Mouse (Mus musculus): Measurements from ENCODE around the gene Galk2. TPM values are rescaled to one million over a fixed set of nuclear protein-coding genes. Genes with fewer than 3 reads are reported as not detected.

The Galk2 gene
- total and polyA plus RNA-seq, 3 experiments, result 0.08 to 0.29 TPM; not detected in 1

GRCm38 (mm10) chr2:126006742-126007141 is 147.8 kb downstream of the Galk2 start:
- peak; percentile 20 for DNase-seq (ENCODE audit: low read depth, low spot score)

GRCm38 (mm10) chr2:126014989-126015710 is 156.2 kb downstream of the Galk2 start:
- Histone ChIP-seq H3K27me3 (ENCODE audit: control insufficient read depth in 1 of 2, insufficient read depth in 2 of 2, low read length in 2 of 2) (no peaks in the 10 kb centered on the region; a peak in 1 of 4 replicates), H3K79me2 (ENCODE audit: control insufficient read depth, insufficient read depth, low read length, poor library complexity) (no peaks in the 10 kb centered on the region), H3K27ac (ENCODE audit: control insufficient read depth, low read depth, low read length) (no peak overlapping the region), H3K4me1 (ENCODE audit: control insufficient read depth in 1 of 2, insufficient read depth in 2 of 2, low read length in 2 of 2) (no peaks in the 10 kb centered on the region), H3K9ac (ENCODE audit: control insufficient read depth, low read depth, low read length, poor library complexity, severe bottlenecking) (no peak overlapping the region), H3K36me3 (ENCODE audit: control insufficient read depth in 1 of 2, insufficient read depth in 2 of 2, low read length in 2 of 2) (no peaks in the 10 kb centered on the region), H3K4me3 (ENCODE audit: control insufficient read depth in 1 of 2, insufficient read depth in 1 of 2, low read depth in 2 of 2, low read length in 2 of 2) (no peak overlapping the region), H3K9me3 (replicated peaks; ENCODE audit: insufficient read depth, low read length) (no peaks in the 10 kb centered on the region)
- no peak for TF ChIP-seq RAD21 (IDR thresholded peaks at IDR 0.05; ENCODE audit: low read depth, low read length)
- no peak for TF ChIP-seq TAL1 (IDR thresholded peaks at IDR 0.05; ENCODE audit: low read length)
- TF ChIP-seq MXI1 (IDR thresholded peaks at IDR 0.05; ENCODE audit: low read depth, low read length), result no peak
- no peak for TF ChIP-seq MEF2A (IDR thresholded peaks at IDR 0.05; ENCODE audit: extremely low read depth, insufficient replicate concordance, low read depth, low read length, poor library complexity, severe bottlenecking)
- TF ChIP-seq CTCF (IDR thresholded peaks at IDR 0.05 in 2 of 3, conservative IDR thresholded peaks at IDR 0.05 in 1 of 3; ENCODE audit: control insufficient read depth in 1 of 3, insufficient read depth in 1 of 3, low read depth in 2 of 3, low read length in 3 of 3, poor library complexity in 1 of 3, severe bottlenecking in 1 of 3), result no peak
- no peak for DNase-seq (ENCODE audit: low read depth, low spot score)

More at GRCm38 (mm10) chr2:126006742-126007141, 147.8 kb downstream of the Galk2 start:
- no peak overlapping the region for H3K27ac ChIP-seq (ENCODE audit: control insufficient read depth, low read depth, low read length)
- H3K4me3 ChIP-seq (ENCODE audit: control insufficient read depth in 1 of 2, insufficient read depth in 1 of 2, low read depth in 2 of 2, low read length in 2 of 2), result no peak overlapping the region
- H3K4me1 ChIP-seq (ENCODE audit: control insufficient read depth in 1 of 2, insufficient read depth in 2 of 2, low read length in 2 of 2), result no peaks in the 10 kb centered on the region
- H3K9ac ChIP-seq (ENCODE audit: control insufficient read depth, low read depth, low read length, poor library complexity, severe bottlenecking), result no peak overlapping the region
- no peaks in the 10 kb centered on the region for H3K79me2 ChIP-seq (ENCODE audit: control insufficient read depth, insufficient read depth, low read length, poor library complexity)
- H3K27me3 ChIP-seq (ENCODE audit: control insufficient read depth in 1 of 2, insufficient read depth in 2 of 2, low read length in 2 of 2), result peaks cover 0 to 3% of the 10 kb centered on the region in 2 experiments; a peak in 3 of 4 replicates
- TF ChIP-seq MAX (IDR thresholded peaks at IDR 0.05; ENCODE audit: low read length) (no peak), TCF12 (IDR thresholded peaks at IDR 0.05; ENCODE audit: low read depth, low read length) (no peak), UBTF (IDR thresholded peaks at IDR 0.05; ENCODE audit: borderline replicate concordance, insufficient read depth, low read depth, low read length) (no peak), TAL1 (IDR thresholded peaks at IDR 0.05; ENCODE audit: low read length) (no peak), MXI1 (IDR thresholded peaks at IDR 0.05; ENCODE audit: low read depth, low read length) (no peak), ETS1 (IDR thresholded peaks at IDR 0.05; ENCODE audit: low read depth, low read length) (no peak), CHD1 (IDR thresholded peaks at IDR 0.05; ENCODE audit: low read depth, low read length) (no peak), E2F4 (IDR thresholded peaks at IDR 0.05; ENCODE audit: borderline replicate concordance, low read depth, low read length) (no peak), POLR2AphosphoS2 (IDR thresholded peaks at IDR 0.05; ENCODE audit: low read length) (no peak), HCFC1 (IDR thresholded peaks at IDR 0.05; ENCODE audit: low read depth, low read length) (no peak), TBP (IDR thresholded peaks at IDR 0.05; ENCODE audit: low read depth, low read length) (no peak), USF1 (IDR thresholded peaks at IDR 0.05; ENCODE audit: low read depth, low read length) (no peak), RCOR1 (IDR thresholded peaks at IDR 0.05; ENCODE audit: low read depth, low read length) (no peak), NRF1 (IDR thresholded peaks at IDR 0.05; ENCODE audit: insufficient read depth, low read depth, low read length, poor library complexity, severe bottlenecking) (no peak), ZC3H11A (IDR thresholded peaks at IDR 0.05; ENCODE audit: low read depth, low read length) (no peak), MAFK (IDR thresholded peaks at IDR 0.05; ENCODE audit: borderline replicate concordance, low read depth, low read length) (no peak), MYC (IDR thresholded peaks at IDR 0.05; ENCODE audit: low read depth, low read length) (no peak)
- H3K36me3 ChIP-seq (ENCODE audit: control insufficient read depth in 1 of 2, insufficient read depth in 2 of 2, low read length in 2 of 2), result no peaks in the 10 kb centered on the region
- H3K9me3 ChIP-seq (replicated peaks; ENCODE audit: insufficient read depth, low read length), result no peaks in the 10 kb centered on the region

Measured in MEL (cell line).